Mouse (Mus musculus): ENCODE measurements around the gene Dyrk1a.
A peak's percentile ranks its signal among the peaks of the same experiment; 100 is the strongest.

- peak; percentile 5; the same call in 1 of the 2 replicates for TF ChIP-seq CTCF (IDR thresholded peaks at IDR 0.05; ENCODE audit: control insufficient read depth, insufficient read depth, low read length)
- TF ChIP-seq POLR2A (IDR thresholded peaks at IDR 0.05; ENCODE audit: borderline replicate concordance, control insufficient read depth, low read depth, low read length) = peak; percentile 71; the same call in 1 of the 2 replicates
Observed at GRCm38 (mm10) chr16:94526344-94527151, 43.3 kb upstream of the Dyrk1a start, which contains the start of gene Vps26c.
